Mouse (Mus musculus): ENCODE data around the gene Lypd6. TPM values are rescaled to one million over a fixed set of nuclear protein-coding genes. Genes with fewer than 3 reads are reported as not detected.

Lypd6 gene
- total RNA-seq, 4 experiments from 2014 or later = 14.9 to 19.1 (median 16.2) TPM

DNA sequence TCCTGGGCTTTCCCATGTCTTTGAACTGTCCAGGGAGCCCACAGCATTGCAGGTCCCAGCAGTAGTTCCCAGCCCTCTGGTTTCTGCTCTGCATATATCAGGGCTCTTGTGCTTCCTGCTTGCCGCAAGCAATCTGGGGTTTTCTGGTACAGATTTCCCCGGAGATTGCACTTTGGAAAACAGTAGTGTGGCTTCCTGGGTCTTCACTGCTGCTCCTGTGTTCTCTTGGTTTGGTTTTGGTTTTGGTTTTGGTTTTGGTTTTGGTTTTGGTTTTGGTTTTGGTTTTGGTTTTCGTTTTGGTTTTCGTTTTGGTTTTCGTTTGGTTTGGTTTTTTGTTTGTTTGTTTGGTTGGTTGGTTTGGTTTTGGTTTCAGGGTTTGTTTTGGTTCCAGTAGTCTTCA, 99.9 kb downstream of the Lypd6 start:
- no peak for DNase-seq (ENCODE audit: low spot score in 2 of 2)

- no peak for DNase-seq (ENCODE audit: low spot score in 2 of 2)
Observed at GRCm38 (mm10) chr2:50173730-50174528, 107.7 kb downstream of the Lypd6 start.

GRCm38 (mm10) chr2:50175709-50176108, 109.5 kb downstream of the Lypd6 start:
- DNase-seq (ENCODE audit: low spot score in 2 of 2) = no peak

- DNase-seq (ENCODE audit: low spot score in 2 of 2) = peak; percentile 18 to 25
Observed at GRCm38 (mm10) chr2:50179164-50179563, 112.9 kb downstream of the Lypd6 start.

GRCm38 (mm10) chr2:50180423-50180822, 114.2 kb downstream of the Lypd6 start:
- DNase-seq (ENCODE audit: low spot score in 2 of 2) = no peak

- no peak for DNase-seq (ENCODE audit: low spot score in 2 of 2)
Observed at GRCm38 (mm10) chr2:50181332-50181731, 115.1 kb downstream of the Lypd6 start.

DNA sequence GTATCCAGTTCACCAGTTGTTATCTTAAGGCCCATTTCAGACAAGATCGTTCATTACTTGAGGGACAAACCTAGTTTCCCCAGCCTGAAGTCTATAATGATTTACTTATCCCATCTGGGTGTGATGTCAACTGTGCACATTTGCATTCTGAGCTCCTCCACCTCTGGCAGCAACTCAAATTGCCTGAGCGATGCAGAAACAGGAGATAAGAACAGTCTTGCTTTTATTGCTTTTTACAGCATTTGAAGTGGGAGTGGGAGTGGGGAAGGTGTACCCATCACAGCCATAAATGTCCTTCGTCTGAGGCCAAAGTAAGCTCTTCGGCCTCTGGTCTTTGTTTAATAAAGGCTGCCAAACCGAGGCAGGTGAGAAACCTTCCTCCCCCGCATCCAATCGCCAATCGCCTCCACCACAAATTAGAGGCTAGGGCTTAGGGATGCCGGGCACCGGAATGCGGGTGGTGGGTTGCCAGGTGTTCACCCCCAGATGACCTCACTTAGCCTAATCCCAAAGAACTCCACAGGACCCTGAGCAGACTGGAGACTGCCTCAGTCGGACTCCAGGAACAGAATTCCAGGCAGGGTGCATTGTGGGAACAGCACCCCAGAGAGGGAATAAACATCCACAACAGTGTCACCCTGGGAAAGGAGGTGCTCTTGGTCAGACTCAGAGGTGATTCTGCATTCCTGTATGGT, 120.6 kb downstream of the Lypd6 start:
- no peak for DNase-seq (ENCODE audit: low spot score in 2 of 2)

DNA sequence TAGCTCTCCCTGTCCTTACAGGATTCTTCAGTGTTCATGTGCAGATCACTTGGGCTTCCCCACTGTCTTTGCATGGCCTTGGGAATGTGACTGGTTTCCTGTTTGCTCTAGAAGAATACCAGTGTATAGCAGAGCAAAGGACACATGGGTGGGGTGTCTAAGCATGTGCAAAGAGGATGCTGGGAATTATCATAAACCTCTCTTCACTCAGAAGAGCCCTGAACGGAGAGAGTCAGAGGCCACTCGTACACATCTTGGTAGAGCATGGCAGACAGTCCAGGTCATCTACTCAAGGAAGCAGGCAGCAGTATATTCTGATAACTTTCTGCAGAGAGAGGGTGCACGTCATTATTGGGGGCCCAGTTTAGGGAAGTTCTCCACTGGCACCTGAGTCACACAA, 122.6 kb downstream of the Lypd6 start:
- no peak for DNase-seq (ENCODE audit: low spot score in 2 of 2)

GRCm38 (mm10) chr2:50196681-50197080, 130.5 kb downstream of the Lypd6 start:
- DNase-seq (ENCODE audit: low spot score in 2 of 2) = peak; percentile 17 to 21

GRCm38 (mm10) chr2:50197801-50198200, 131.6 kb downstream of the Lypd6 start:
- DNase-seq (ENCODE audit: low spot score in 2 of 2) = no peak

DNA sequence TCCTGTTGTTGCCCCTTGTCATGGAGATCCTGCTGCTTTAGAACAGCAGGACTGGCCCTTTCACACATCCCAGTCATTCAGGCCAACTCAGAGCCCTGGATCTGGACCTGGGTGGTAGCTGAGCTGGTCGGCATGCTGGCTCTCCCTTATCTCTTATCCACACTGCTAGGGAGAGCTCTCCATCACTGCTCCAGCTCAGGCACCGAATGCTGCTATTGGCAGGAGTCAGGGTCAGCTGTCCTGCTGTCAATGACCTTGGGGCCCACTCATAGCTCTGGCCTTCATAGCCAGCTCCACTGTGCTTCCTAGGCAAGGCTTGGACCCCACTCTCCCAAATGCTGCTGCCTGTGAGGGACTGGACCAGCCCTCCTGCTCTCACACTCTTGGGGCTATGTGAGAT, 134.3 kb downstream of the Lypd6 start:
- no peak for DNase-seq (ENCODE audit: low spot score in 2 of 2)

- DNase-seq (ENCODE audit: low spot score in 2 of 2) = no peak
Observed at GRCm38 (mm10) chr2:50220574-50220973, 154.3 kb downstream of the Lypd6 start.

DNA sequence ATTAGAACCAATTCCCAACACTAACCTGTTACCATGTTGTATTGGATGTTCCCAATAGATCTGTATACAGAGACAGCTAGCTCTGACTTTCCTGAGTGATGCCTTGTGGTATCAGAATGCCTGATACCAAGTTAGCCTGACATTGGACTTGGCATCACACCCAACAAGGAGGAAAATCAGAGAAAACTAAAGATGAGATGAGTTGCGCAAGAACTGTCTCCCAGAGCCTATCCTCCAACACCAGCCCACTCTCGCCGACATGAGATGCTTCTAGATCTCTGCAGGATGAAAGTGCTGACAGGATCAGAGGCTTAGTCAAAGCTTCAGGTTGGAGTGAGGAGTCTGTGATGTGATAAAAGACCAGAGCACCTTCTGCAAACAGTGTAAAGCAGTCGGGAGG, 158.8 kb downstream of the Lypd6 start:
- no peak for DNase-seq (ENCODE audit: low spot score in 2 of 2)

DNA sequence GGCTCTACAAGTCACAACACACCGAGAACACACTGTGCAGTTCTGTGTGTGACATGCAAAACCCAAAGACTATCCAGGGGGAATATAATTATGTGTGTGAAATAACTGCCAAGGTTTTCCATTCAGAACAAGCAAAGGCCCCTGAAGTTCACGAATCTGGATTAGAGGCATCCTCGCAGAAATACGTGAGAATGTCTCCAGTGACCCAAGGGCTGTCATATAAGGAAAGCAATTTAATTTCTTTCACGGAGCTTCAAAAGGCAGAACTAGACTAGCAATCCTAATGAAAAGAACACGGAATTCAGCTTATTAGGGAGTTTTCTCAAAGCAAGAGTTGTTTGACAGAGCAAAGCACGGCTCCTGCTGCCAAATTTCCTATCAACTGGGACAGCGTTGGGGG, 167.3 kb downstream of the Lypd6 start:
- no peak for DNase-seq (ENCODE audit: low spot score in 2 of 2)

Other genes with a start within 250 kb of the Lypd6 start
- 10 to 100 TPM; 45.2 to 51.4 (median 48.0) TPM for gene Mmadhc, start 230.4 kb downstream of the Lypd6 start, total RNA-seq (2022)